Mouse (Mus musculus): ENCODE results near the gene Cyp2j9. TPM values are rescaled to one million over a fixed set of nuclear protein-coding genes. Genes with fewer than 3 reads are reported as not detected.

The Cyp2j9 gene
- total and polyA plus RNA-seq, 2 experiments from 2014 or later: 21.2 to 26.1 TPM

DNA sequence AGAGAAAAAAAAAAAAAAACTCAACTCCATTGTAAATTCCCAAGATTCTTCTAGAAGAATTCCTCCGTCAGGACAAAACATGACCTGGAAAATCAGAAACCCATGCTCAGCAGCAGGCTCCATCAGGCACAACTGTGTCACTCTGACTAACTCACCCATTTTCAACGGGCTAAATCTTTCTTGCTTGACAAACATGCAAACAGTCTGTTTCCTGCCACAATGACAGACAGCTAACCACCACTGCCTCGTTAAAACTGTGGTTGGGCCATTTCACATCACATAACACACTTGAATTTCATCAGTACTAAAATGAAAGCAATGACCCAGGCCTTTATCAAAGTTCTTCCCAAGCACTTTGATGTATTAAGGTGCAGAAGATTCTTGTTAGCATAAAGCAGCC is 21.9 kb downstream of the Cyp2j9 start:
- no peaks in the 10 kb centered on the region for H3K27me3 ChIP-seq (ENCODE audit: insufficient read depth, low read length)
- no peak for ATAC-seq
- no peaks in the 10 kb centered on the region for H3K9me3 ChIP-seq (ENCODE audit: low read length)
- no peak for TF ChIP-seq CTCF (IDR thresholded peaks at IDR 0.05; ENCODE audit: low read depth)
- no peak overlapping the region for H3K27ac ChIP-seq
- no peak overlapping the region for H3K4me3 ChIP-seq (ENCODE audit: low read length)
- no peaks in the 10 kb centered on the region for H3K36me3 ChIP-seq (ENCODE audit: insufficient read depth, low read length)
- DNase-seq (ENCODE audit: low spot score): no peak
- no peak overlapping the region for H3K9ac ChIP-seq (replicated peaks; ENCODE audit: low read length)
- H3K4me2 ChIP-seq (ENCODE audit: low read depth, low read length): no peak overlapping the region
- no peaks in the 10 kb centered on the region for H3K4me1 ChIP-seq (ENCODE audit: insufficient read depth, low read length)
- WGBS: 72% methylated on average over 3 of the region's 3 CpGs

DNA sequence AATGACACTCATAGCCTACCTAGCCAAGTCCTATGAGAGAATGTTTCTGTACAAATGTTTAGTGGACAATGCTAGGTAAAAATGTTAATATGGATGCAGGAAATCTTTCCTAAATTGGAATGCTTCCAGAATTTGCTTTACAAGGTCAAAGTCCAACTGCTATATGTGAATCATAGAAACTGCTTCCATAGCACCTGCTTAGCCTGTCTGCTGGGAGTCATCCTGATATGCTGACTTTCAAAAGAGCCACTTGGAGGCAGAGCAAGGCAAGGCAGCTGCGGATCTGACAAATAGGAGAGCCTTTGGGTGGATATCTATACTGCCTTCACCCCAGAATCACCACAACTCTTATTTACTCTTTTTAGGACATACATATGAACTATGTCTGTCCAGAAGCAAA is 23.4 kb downstream of the Cyp2j9 start:
- no peak overlapping the region for H3K27ac ChIP-seq
- 77% methylated on average over 1 of the region's 1 CpGs for WGBS
- H3K4me1 ChIP-seq (ENCODE audit: insufficient read depth, low read length): no peaks in the 10 kb centered on the region
- H3K9me3 ChIP-seq (ENCODE audit: low read length): no peaks in the 10 kb centered on the region
- ATAC-seq (no peak), DNase-seq (ENCODE audit: low spot score) (no peak)
- no peaks in the 10 kb centered on the region for H3K27me3 ChIP-seq (ENCODE audit: insufficient read depth, low read length)
- H3K36me3 ChIP-seq (ENCODE audit: insufficient read depth, low read length): no peaks in the 10 kb centered on the region
- no peak for TF ChIP-seq CTCF (IDR thresholded peaks at IDR 0.05; ENCODE audit: low read depth)
- no peak overlapping the region for H3K4me2 ChIP-seq (ENCODE audit: low read depth, low read length)
- H3K9ac ChIP-seq (replicated peaks; ENCODE audit: low read length): no peak overlapping the region
- no peak overlapping the region for H3K4me3 ChIP-seq (ENCODE audit: low read length)

DNA sequence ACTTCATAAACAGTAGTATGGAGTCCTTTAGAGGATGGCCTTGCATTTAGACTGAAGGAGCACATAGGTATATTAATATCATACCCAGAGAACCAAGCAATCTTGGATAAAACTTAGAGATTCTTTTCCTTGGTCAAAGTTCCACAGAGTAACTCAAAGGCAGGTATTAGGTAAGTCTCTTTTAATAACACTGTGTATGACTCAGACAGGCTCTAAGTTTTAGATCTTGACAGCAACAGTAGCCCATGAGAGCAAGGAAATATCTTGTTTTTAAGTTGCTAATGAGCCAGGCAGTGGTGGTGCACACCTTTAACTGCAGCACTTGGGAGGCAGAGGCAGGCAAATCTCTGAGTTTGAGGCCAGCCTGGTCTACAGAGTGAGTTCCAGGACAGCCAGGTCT is 25.6 kb downstream of the Cyp2j9 start:
- H3K4me3 ChIP-seq (ENCODE audit: low read length): no peak overlapping the region
- H3K4me1 ChIP-seq (ENCODE audit: insufficient read depth, low read length): no peaks in the 10 kb centered on the region
- no peaks in the 10 kb centered on the region for H3K9me3 ChIP-seq (ENCODE audit: low read length)
- H3K36me3 ChIP-seq (ENCODE audit: insufficient read depth, low read length): no peaks in the 10 kb centered on the region
- DNase-seq (ENCODE audit: low spot score): no peak
- no peak overlapping the region for H3K9ac ChIP-seq (replicated peaks; ENCODE audit: low read length)
- ATAC-seq: no peak
- no peak for TF ChIP-seq CTCF (IDR thresholded peaks at IDR 0.05; ENCODE audit: low read depth)
- no peak overlapping the region for H3K27ac ChIP-seq
- H3K27me3 ChIP-seq (ENCODE audit: insufficient read depth, low read length): no peaks in the 10 kb centered on the region
- H3K4me2 ChIP-seq (ENCODE audit: low read depth, low read length): no peak overlapping the region

DNA sequence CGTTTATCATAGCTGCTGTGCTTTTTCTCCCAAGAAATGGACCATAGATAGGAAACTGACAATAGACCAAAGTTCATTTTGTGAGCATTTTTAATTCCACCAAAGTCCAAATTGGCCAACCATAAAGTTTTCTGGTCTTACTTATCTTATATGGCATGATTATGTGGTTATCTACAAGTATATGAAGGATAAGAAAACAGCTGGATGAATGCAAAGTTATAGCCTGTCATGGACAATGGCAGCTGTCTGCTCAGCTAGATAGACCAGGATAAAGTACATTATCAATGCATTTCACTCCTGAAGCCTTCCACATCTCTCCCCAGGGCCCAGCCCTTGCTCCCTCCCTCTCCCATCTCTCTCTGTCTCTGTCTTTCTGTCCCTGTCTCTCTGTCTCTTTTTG is 30.9 kb downstream of the Cyp2j9 start:
- Histone ChIP-seq H3K27me3 (ENCODE audit: insufficient read depth, low read length) (no peaks in the 10 kb centered on the region), H3K36me3 (ENCODE audit: insufficient read depth, low read length) (no peaks in the 10 kb centered on the region), H3K9ac (replicated peaks; ENCODE audit: low read length) (no peak overlapping the region), H3K4me2 (ENCODE audit: low read depth, low read length) (no peak overlapping the region), H3K9me3 (ENCODE audit: low read length) (no peaks in the 10 kb centered on the region), H3K4me1 (ENCODE audit: insufficient read depth, low read length) (no peaks in the 10 kb centered on the region), H3K4me3 (ENCODE audit: low read length) (no peak overlapping the region), H3K27ac (no peak overlapping the region)
- no peak for TF ChIP-seq CTCF (IDR thresholded peaks at IDR 0.05; ENCODE audit: low read depth)
- no peak for ATAC-seq
- 82% methylated on average over 1 of the region's 1 CpGs for WGBS
- DNase-seq (ENCODE audit: low spot score): no peak

DNA sequence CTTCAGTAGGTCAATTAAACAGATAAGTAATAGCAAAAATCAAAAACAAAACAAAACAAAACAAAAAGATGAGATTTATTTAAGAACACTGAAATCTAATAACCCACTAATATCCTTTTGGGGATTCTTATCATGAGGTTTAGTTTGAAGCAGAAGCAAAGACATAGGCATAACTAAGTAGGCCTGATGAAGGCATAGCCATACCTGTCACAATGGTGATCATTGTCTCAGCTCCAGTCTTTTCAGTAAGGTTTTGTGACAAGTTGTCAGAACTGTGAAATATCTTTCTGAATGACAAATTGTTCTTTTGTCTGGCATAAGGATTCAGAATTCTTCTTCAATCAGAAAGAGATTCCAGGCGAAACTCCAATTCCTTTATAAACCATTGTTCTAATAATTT is 31.6 kb downstream of the Cyp2j9 start:
- Histone ChIP-seq H3K4me1 (ENCODE audit: insufficient read depth, low read length) (no peaks in the 10 kb centered on the region), H3K9ac (replicated peaks; ENCODE audit: low read length) (no peak overlapping the region), H3K4me2 (ENCODE audit: low read depth, low read length) (no peak overlapping the region), H3K4me3 (ENCODE audit: low read length) (no peak overlapping the region), H3K27ac (no peak overlapping the region), H3K9me3 (ENCODE audit: low read length) (no peaks in the 10 kb centered on the region), H3K27me3 (ENCODE audit: insufficient read depth, low read length) (no peaks in the 10 kb centered on the region), H3K36me3 (ENCODE audit: insufficient read depth, low read length) (no peaks in the 10 kb centered on the region)
- ATAC-seq (no peak), DNase-seq (ENCODE audit: low spot score) (no peak)
- 61% methylated on average over 1 of the region's 1 CpGs for WGBS
- TF ChIP-seq CTCF (IDR thresholded peaks at IDR 0.05; ENCODE audit: low read depth): no peak

DNA sequence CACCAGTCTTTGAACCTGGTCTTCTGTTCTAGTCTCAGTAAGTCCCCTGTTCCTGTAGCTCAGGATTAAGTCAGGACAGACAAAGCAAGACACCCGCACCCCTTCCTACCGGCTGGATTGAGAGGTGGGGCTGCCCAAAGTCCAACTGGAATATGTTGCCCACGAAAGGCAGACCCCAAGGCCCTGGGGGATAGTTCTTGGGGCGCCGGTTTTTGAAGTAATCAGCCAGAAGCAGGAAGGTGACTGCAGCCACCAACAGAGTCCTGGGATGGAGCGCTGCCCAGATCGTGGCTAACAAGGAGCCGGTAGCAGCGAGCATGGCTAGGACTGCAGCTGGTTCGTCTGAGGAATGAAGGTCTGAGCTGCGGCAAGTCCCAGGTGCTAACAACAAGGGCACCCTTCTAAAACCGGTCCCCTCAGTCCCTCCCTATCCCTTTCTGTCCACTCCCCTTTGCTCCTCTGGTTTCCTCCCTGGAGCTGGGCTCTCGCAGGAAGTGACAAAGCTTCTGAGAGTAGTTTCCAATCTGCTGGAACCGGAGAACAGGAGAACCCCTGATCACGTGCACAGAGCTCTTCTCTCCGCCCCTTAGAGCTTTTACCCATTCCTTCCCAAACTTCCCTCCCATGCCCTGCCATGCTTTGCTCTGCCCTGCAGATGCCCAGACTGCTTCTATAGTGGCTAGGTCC is 38.1 kb downstream of the Cyp2j9 start, which contains the start of gene Cyp2j6:
Gene Cyp2j6 (minus strand): TSS at position 529 of the 687 bp plus-strand sequence.
- TF ChIP-seq CTCF (IDR thresholded peaks at IDR 0.05; ENCODE audit: low read depth): no peak
- H3K27me3 ChIP-seq (ENCODE audit: insufficient read depth, low read length): no peaks in the 10 kb centered on the region
- peak within 1 kb of the TSS; percentile 67 for H3K4me3 ChIP-seq (ENCODE audit: low read length)
- peak within 1 kb of the TSS; percentile 66; the same call in 1 of the 2 replicates for H3K27ac ChIP-seq
- no peaks in the 10 kb centered on the region for H3K9me3 ChIP-seq (ENCODE audit: low read length)
- H3K9ac ChIP-seq (replicated peaks; ENCODE audit: low read length): peak within 1 kb of the TSS; percentile 71
- no peaks in the 10 kb centered on the region for H3K4me1 ChIP-seq (ENCODE audit: insufficient read depth, low read length)
- no peaks in the 10 kb centered on the region for H3K36me3 ChIP-seq (ENCODE audit: insufficient read depth, low read length)
- DNase-seq (ENCODE audit: low spot score) (peak; percentile 69), ATAC-seq (peak; percentile 94)
- WGBS: 2% methylated on average over 16 of the region's 16 CpGs
- H3K4me2 ChIP-seq (ENCODE audit: low read depth, low read length): peak within 1 kb of the TSS; percentile 86

DNA sequence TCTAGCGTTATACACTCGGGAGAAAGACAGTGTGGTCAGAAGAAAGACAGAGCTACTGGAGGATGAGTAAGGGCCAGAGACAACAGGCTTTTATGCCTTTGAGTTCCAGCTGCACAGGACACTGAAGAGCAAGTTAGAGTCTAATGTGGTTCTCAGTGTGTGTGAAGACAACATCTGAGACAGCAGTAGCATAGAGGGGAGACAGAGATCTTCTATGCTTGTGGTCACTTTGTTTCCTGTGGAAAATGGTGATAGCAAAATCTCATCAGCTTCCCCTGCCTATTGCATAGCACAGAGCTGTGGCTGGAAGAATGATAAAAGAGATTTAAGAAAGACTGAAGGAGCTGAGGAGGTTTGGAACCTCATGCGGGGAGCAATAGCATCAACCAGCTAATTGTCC is 39.8 kb downstream of the Cyp2j9 start:
- Histone ChIP-seq H3K27ac (no peak overlapping the region), H3K27me3 (ENCODE audit: insufficient read depth, low read length) (no peaks in the 10 kb centered on the region), H3K4me3 (ENCODE audit: low read length) (no peak overlapping the region), H3K9ac (replicated peaks; ENCODE audit: low read length) (no peak overlapping the region), H3K9me3 (ENCODE audit: low read length) (no peaks in the 10 kb centered on the region), H3K36me3 (ENCODE audit: insufficient read depth, low read length) (no peaks in the 10 kb centered on the region), H3K4me2 (ENCODE audit: low read depth, low read length) (peak overlapping the region; percentile 86; the same call in 1 of the 2 replicates), H3K4me1 (ENCODE audit: insufficient read depth, low read length) (no peaks in the 10 kb centered on the region)
- DNase-seq (ENCODE audit: low spot score) (no peak), ATAC-seq (no peak)
- no peak for TF ChIP-seq CTCF (IDR thresholded peaks at IDR 0.05; ENCODE audit: low read depth)
- 94% methylated on average over 3 of the region's 3 CpGs for WGBS
